In genomic region chr7:115750275-115750825, GRCm38 (mm10) we compare ENCODE assay signal across 11 mouse cellular contexts.
A peak's percentile ranks its signal among the peaks of the same experiment; 100 is the strongest.
DNase-seq lines count a peak whose midpoint lies in the region; ATAC-seq and TF ChIP-seq lines count a peak whose summit lies in the region.
"Had no signal": no experiment of that assay in that cellular context is flagged by ENCODE, and none has a peak within 500 bp of the region (broad histone marks: within the 10 kb centered on the region; RNA-seq: fewer than 3 reads in every experiment).

No protein-coding gene starts in this region.

- intact Hi-C loops in heart, adult 2 months (cut with DNase I), result no loop called here

- no peaks in the 10 kb centered on the region for H3K9me3 ChIP-seq in heart, embryonic 14.5 days (ENCODE audit: control insufficient read depth, low read length)
- no peaks in the 10 kb centered on the region for H3K9me3 ChIP-seq in limb, embryonic 12.5 days
- no peaks in the 10 kb centered on the region for H3K9me3 ChIP-seq in limb, embryonic 10.5 days (replicated peaks)
- no peaks in the 10 kb centered on the region for H3K9me3 ChIP-seq in embryonic facial prominence, embryonic 15.5 days (replicated peaks)
- H3K9me3 ChIP-seq: stomach, embryonic 15.5 days had no signal

- H3K4me2 ChIP-seq in heart, embryonic 14.5 days (ENCODE audit: low read length), result peak overlapping the region; percentile 16; the same call in 1 of the 2 replicates
- H3K4me2 ChIP-seq in limb, embryonic 12.5 days, result no peak overlapping the region; the same call in 1 of the 2 replicates
- no peak overlapping the region for H3K4me2 ChIP-seq in embryonic facial prominence, embryonic 15.5 days (replicated peaks)
- H3K4me2 ChIP-seq: liver, embryonic 11.5 days; stomach, embryonic 15.5 days had no signal

- H3K4me3 ChIP-seq in heart, embryonic 14.5 days (ENCODE audit: control insufficient read depth in 1 of 2, insufficient read depth in 1 of 2, low read depth in 1 of 2, low read length in 2 of 2), result no peak overlapping the region
- no peak overlapping the region for H3K4me3 ChIP-seq in heart, adult 2 months
- H3K4me3 ChIP-seq in limb, embryonic 12.5 days (replicated peaks), result no peak overlapping the region
- H3K4me3 ChIP-seq in limb, embryonic 10.5 days, result no peak overlapping the region
- no peak overlapping the region for H3K4me3 ChIP-seq in embryonic facial prominence, embryonic 15.5 days (replicated peaks)
- H3K4me3 ChIP-seq: stomach, embryonic 15.5 days had no signal

- peaks cover 10 to 27% of the 10 kb centered on the region in 2 experiments for H3K4me1 ChIP-seq in heart, embryonic 14.5 days (ENCODE audit: control insufficient read depth in 2 of 2, insufficient read depth in 2 of 2, low read length in 2 of 2)
- peaks cover 2% of the 10 kb centered on the region; the same call in 1 of the 2 replicates for H3K4me1 ChIP-seq in heart, adult 2 months (ENCODE audit: control insufficient read depth, insufficient read depth, low read length)
- H3K4me1 ChIP-seq in limb, embryonic 12.5 days (replicated peaks), result peaks cover 32% of the 10 kb centered on the region
- peaks cover 35% of the 10 kb centered on the region for H3K4me1 ChIP-seq in limb, embryonic 10.5 days
- peaks cover 14% of the 10 kb centered on the region for H3K4me1 ChIP-seq in embryonic facial prominence, embryonic 15.5 days

- TF ChIP-seq CTCF in heart, adult 2 months (IDR thresholded peaks at IDR 0.05), result no peak

- H3K36me3 ChIP-seq in heart, embryonic 14.5 days (ENCODE audit: control insufficient read depth, insufficient read depth, low read length), result no peaks in the 10 kb centered on the region
- peaks cover 5% of the 10 kb centered on the region; the same call in 1 of the 2 replicates for H3K36me3 ChIP-seq in heart, adult 2 months (ENCODE audit: control insufficient read depth, insufficient read depth, low read length)
- H3K36me3 ChIP-seq in limb, embryonic 12.5 days, result no peaks in the 10 kb centered on the region
- H3K36me3 ChIP-seq in limb, embryonic 10.5 days, result no peaks in the 10 kb centered on the region
- no peaks in the 10 kb centered on the region for H3K36me3 ChIP-seq in embryonic facial prominence, embryonic 15.5 days
- H3K36me3 ChIP-seq: stomach, embryonic 15.5 days had no signal

- no peak for DNase-seq in heart, adult 2 months
- DNase-seq in limb, embryonic 10.5 days (ENCODE audit: low spot score), result no peak
- DNase-seq in retina, embryonic 14.5 days (ENCODE audit: low spot score), result peak; percentile 21
- DNase-seq in right cerebral cortex, adult 18-20 months, result no peak
- no peak for DNase-seq in testis, postnatal 10 days (ENCODE audit: low spot score)
- DNase-seq: cerebellum, adult 9-10 months had no signal

- no peak for TF ChIP-seq POLR2A in heart, adult 2 months (IDR thresholded peaks at IDR 0.05; ENCODE audit: insufficient read depth, low read depth, low read length)

- no peak overlapping the region for H3K9ac ChIP-seq in heart, embryonic 14.5 days (ENCODE audit: low read length)
- H3K9ac ChIP-seq in heart, adult 2 months (ENCODE audit: low read depth, low read length), result no peak overlapping the region
- H3K9ac ChIP-seq in limb, embryonic 12.5 days (replicated peaks), result no peak overlapping the region
- H3K9ac ChIP-seq in embryonic facial prominence, embryonic 15.5 days, result no peak overlapping the region
- H3K9ac ChIP-seq: stomach, embryonic 15.5 days had no signal

- peak overlapping the region; percentile 16 to 50; a peak in 3 of 4 replicates for H3K27ac ChIP-seq in heart, embryonic 14.5 days (replicated peaks in 1 of 2; ENCODE audit: control insufficient read depth in 1 of 2, insufficient read depth in 1 of 2, low read depth in 2 of 2, low read length in 2 of 2)
- H3K27ac ChIP-seq in heart, adult 2 months, result no peak overlapping the region
- H3K27ac ChIP-seq in limb, embryonic 12.5 days, result peak overlapping the region; percentile 18; the same call in 1 of the 2 replicates
- H3K27ac ChIP-seq in limb, embryonic 10.5 days, result no peak overlapping the region
- H3K27ac ChIP-seq in embryonic facial prominence, embryonic 15.5 days (replicated peaks), result peak overlapping the region; percentile 44
- H3K27ac ChIP-seq: stomach, embryonic 15.5 days had no signal

- ATAC-seq in heart, embryonic 14.5 days (ENCODE audit: insufficient number of reproducible peaks, insufficient read depth, low FRiP score, low read depth), result no peak
- no peak; the same call in 1 of the 2 replicates for ATAC-seq in limb, embryonic 12.5 days (ENCODE audit: insufficient number of reproducible peaks, insufficient read depth, low FRiP score, low TSS enrichment, low read depth)
- ATAC-seq in embryonic facial prominence, embryonic 15.5 days (ENCODE audit: insufficient number of reproducible peaks, low FRiP score, low TSS enrichment, low read depth), result no peak

- no peaks in the 10 kb centered on the region for H3K27me3 ChIP-seq in heart, embryonic 14.5 days (ENCODE audit: control insufficient read depth, insufficient read depth, low read length)
- no peaks in the 10 kb centered on the region for H3K27me3 ChIP-seq in heart, adult 2 months (ENCODE audit: control insufficient read depth, insufficient read depth, low read length)
- H3K27me3 ChIP-seq in limb, embryonic 12.5 days, result no peaks in the 10 kb centered on the region
- no peaks in the 10 kb centered on the region for H3K27me3 ChIP-seq in limb, embryonic 10.5 days (ENCODE audit: low read depth, poor library complexity, severe bottlenecking)
- no peaks in the 10 kb centered on the region for H3K27me3 ChIP-seq in embryonic facial prominence, embryonic 15.5 days
- H3K27me3 ChIP-seq: stomach, embryonic 15.5 days had no signal

- no peak for TF ChIP-seq EP300 in heart, adult 2 months (IDR thresholded peaks at IDR 0.05; ENCODE audit: insufficient read depth, low read depth, low read length)

- 38% methylated on average over 8 of the region's 8 CpGs for WGBS in heart, embryonic 14.5 days
- WGBS in heart, adult 2 months, result 30% methylated on average over 8 of the region's 8 CpGs
- 24% methylated on average over 8 of the region's 8 CpGs for WGBS in limb, embryonic 12.5 days
- WGBS in limb, embryonic 10.5 days, result 31% methylated on average over 8 of the region's 8 CpGs
- 27% methylated on average over 8 of the region's 8 CpGs for WGBS in embryonic facial prominence, embryonic 15.5 days

- H3K79me2 ChIP-seq in heart, adult 2 months (replicated peaks; ENCODE audit: control insufficient read depth, insufficient read depth, low read length), result no peaks in the 10 kb centered on the region

Comparison
In these comparisons a context has a peak if more than half of its experiments do, and no peak if none do; other contexts are left out.
1. H3K27ac ChIP-seq: peak in heart, embryonic 14.5 days (2 of 2), limb, embryonic 12.5 days (single experiment) and embryonic facial prominence, embryonic 15.5 days (single experiment); none in heart, adult 2 months (single experiment) and limb, embryonic 10.5 days (single experiment).